Mouse (Mus musculus) thymus, postnatal 14 days (tissue): Measurements from ENCODE around the gene Sertad2.

ENCODE experiments used
- DNase-seq: peaks from one replicate; pipeline ENCODE4 v3.0.0; 2021

Sertad2 gene

DNA sequence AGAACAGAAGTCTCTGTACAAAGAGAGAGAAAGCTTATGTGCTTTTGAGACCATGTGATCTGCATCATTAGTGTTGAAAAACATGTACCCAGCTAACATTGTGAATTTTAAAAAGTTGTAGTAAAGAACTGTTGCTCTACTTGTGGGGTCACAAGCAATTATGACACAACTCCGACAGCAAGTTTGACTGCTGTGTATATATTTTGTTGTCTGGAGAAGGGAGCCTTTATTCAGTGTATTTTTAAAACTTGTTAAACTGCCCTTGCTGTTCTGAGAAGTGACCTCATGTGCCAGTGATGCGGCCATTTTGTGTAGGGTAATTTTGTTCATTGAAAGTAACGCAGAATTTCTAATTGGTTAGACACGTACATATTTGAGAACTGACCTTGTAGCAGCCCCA lies 61.1 kb downstream of the Sertad2 start:
- DNase-seq: no peak

DNA sequence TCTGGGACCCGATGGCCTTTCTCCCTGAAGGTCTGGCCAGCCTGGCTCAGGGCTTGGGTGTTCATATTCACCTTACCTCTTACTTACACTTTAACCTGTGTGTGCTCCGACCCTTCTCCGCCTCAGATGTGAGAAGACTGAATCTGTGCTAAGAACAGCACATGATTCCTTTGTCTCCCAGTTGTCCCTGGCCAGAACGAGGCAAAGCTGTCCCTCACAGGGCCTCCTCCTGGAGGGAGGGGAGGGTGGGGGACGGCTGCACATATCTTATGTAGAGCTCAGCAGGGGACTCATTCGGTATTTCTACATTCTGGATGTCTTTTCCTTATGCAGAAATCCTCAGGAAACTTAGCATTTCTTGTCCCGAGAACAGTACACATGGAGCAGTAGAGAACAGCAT lies 62.6 kb downstream of the Sertad2 start:
- DNase-seq: no peak

DNA sequence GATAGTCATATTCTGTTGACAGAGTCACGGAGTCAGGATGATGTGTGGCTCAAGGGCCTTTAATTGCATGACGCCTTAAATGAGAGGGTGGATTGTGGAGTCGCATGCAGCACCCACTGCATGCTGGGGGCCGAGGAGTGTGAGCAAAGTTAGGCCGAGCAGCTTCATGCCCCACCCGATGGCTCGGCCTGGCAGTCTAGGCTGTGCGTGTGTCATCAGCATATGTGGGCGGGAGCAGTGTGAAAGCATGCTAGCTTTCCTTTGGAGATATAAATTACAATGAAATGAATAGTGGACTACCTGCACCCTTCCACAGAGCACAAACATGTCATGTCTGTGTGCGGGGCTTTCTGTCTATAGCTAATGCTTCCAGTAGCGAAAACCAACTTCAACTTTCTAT lies 65.4 kb downstream of the Sertad2 start:
- DNase-seq: no peak

DNA sequence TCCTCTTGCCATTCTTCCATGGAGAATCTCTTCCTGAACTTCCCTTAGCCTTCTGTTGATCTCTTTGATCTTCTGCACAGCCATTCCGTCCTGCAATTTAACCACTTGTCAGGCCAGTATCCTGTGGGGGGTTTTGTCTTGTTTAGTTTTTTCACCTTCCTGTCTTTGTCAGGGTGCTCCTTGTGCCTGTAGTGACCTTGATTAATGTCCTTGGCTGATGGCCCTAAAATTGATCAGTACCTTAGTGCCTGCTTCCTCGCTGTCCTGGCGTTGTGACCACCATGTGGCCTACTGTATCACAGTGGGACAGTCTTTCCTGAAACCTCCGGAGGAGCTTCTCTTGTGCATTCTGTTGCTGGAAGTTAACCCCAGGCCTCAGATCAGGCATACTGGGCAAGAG lies 70.2 kb downstream of the Sertad2 start:
- no peak for DNase-seq

DNA sequence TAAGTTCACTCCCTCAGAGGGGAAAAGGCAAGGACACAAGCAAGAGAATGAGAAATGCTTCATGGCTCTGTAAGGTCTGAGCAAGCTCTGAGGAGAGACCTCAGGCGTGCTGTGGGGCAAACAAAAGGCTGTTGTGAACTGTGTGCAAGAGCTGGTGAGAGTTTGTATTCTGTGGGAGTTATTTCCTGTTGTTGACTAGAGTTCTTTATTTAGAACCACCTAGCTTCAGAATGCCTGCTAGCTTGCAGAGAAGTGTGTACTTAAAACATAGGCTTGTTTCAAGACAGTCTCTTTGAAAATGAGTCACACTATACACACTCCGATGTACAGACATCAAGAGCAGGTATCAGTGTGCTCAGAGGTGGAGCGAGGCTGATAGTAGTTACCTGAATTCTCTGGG lies 73.0 kb downstream of the Sertad2 start:
- DNase-seq: peak; percentile 68

DNA sequence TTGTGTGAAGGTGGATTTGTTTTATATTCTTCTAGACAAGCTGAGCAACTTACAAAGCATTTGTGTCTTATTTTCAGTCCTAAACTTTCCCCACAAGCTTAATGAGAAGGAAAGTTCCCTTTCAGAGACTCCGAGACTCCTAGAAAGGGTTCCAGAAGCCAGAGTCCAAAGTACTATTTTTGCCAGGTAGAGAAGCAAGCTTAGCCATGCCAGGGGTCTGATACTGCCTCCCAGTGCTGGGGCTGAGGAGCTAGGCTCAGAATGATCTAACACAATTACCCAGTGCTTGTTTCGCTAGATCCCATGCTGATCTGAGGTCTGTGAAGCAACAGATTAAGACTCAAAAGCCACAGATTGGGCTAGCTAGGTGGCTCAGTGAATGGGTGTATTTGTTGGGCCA lies 84.1 kb downstream of the Sertad2 start:
- no peak for DNase-seq

- DNase-seq: no peak
These were observed 85.2 kb downstream of the Sertad2 start for GRCm38 (mm10) chr11:20628216-20628615.

DNA sequence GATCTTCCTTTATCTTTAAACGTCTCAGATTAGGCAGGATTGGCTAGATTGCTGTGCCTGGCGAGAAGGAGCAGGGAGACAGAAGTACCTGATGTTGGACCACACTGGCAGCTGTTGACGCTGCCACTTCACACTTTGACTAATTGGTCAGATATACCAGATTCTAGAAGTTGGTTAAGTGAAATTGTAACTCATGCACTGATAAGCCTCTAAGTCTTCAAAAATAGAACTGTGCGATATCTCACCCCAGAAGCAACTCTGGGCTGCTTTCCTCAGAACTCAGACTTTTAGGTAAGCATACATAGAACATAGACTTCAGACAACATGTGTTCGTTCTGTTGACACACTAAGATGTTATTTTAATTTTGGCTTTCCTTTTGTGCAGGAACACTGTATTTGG lies 86.6 kb downstream of the Sertad2 start:
- DNase-seq: no peak

- DNase-seq: peak; percentile 97
These were observed 88.2 kb downstream of the Sertad2 start for GRCm38 (mm10) chr11:20631026-20631940.

DNA sequence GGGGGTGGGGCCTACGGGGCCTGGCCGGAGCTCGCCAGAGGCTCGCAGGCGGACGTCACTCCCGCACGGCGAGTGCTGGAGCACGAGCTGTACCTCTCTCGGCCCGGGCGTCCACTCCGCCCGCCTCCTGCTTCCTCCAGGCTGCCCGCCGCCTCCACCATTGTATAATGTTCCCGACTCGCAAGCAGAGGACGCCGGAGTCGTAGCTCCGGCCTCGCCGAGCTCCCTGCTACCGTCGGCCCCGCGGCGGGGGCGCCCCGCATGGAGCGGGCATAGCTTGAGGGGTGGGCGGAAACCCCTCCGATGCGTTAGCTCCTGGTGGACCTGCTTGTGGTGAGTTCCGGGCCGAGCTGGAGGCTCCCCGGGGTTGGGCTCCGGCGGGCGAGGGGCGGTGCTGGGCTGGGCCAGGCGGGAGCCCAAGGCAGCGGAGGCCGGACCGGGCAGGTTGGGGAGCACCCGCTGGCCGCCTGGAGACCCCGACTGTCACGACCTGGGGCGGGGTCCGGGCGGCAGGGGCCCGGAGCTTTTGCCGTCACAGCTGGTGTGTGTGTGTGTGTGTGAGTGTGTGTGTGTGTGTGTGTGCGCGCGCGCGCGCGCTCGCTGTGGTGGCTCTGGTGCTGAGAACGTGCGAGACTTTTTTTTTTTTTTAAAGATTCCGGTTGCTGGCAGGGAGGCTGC lies 89.0 kb downstream of the Sertad2 start:
- peak; percentile 85 for DNase-seq

GRCm38 (mm10) chr11:20632619-20632965 lies 89.5 kb downstream of the Sertad2 start:
- peak; percentile 79 for DNase-seq

DNA sequence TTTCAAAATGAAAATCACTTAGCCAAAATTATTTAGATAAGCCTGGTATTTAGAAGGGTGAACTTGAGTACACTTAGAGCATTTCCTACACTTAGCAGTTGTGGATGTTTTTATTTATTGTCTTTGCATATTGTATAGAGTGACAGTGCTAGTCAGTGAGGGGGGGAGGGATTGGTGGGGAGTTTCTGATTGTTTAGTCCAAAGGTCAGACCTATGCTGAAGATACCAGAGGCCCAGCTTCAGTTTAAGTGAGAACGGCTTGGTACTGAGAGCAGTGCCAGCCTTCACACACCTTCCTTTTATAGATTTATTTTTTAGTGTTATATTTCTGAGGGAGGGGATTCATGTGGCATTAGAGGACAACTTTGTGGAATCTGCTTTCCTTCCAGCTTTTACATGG lies 91.5 kb downstream of the Sertad2 start:
- no peak for DNase-seq

DNA sequence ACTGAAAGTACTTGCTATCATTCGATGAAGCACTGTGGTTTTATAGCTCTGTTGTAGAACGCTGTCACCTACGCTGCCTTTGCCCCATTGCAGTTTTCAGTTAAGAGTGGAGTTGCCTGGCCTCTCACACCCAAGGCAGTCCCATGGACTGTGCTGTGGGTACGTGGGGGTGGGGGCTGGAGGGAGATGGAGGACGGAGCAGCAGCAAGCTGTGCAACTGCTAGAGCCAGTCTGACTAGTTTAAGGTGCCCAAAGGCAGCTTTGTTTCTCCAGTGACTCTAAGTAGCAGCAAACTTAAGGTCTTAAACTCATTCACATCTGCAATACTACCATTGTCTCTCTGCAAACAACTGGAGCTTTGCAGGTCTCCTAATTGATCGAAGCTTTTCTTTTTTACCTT lies 92.6 kb downstream of the Sertad2 start:
- no peak for DNase-seq

DNA sequence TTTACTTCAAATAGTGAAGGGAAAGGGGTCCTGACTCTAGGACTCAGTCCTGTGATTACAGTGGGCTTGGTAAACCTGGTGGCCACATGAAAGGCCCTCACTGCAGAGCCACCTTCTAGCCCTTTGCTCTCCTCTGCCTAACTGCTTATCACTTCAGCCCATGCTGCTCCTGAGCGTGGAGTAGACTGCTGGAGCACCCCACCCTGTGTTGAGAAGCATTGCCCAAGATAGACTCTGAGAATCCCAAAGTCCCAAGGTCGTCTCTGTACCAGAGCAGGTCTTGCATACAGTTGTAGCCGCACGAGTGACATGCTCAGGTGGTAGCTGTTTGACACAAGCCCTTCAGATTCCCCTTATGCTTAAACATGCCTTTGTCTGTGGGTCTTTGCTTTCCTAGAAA lies 93.1 kb downstream of the Sertad2 start:
- DNase-seq: no peak

DNA sequence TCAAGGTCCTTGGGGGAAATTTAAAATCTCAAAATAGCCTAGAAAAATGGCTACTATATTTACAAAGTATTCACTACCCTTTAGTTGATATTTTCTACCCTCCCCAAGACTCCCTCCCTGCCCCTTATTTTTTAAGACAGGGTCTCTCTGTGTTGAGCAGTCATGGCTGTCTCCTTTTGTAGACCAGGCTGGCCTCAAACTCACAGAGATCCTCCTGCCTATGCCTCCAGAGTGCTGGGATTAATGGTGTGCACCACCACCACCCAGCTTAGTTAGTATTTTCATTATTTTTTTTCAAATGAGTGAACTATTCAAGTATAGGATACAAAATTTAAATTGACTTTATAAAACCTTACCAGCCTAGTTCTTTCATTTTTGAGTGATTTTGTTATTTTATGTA lies 94.0 kb downstream of the Sertad2 start:
- DNase-seq: no peak

- peak; percentile 87 for DNase-seq
These were observed 95.8 kb downstream of the Sertad2 start for GRCm38 (mm10) chr11:20638841-20639240.

DNA sequence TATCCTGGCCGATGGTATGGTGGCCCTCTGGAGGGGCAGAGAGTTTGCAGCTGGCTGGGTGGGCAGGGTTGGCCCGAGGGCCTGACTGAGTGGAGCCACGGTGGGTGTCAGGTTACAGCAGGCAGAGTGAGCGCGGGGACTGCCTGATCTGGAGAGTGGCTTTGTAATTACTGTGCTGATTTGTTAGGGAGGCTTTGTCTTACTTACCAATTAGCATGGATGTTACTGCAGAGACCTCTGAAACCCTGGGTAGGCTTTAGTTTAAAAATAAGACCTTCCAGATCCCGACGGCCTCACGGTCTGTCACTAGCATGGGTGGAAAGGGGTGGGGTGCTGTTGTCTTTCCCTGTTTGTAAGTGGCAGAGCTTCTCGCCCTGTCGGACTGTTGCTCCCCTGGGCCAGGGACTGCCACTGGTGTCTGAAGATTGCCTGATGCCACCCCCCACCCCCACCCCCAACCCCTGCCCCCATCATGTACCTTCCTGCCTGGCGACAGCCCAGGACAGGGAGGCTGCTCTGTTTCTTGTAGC lies 96.9 kb downstream of the Sertad2 start:
- no peak for DNase-seq

DNA sequence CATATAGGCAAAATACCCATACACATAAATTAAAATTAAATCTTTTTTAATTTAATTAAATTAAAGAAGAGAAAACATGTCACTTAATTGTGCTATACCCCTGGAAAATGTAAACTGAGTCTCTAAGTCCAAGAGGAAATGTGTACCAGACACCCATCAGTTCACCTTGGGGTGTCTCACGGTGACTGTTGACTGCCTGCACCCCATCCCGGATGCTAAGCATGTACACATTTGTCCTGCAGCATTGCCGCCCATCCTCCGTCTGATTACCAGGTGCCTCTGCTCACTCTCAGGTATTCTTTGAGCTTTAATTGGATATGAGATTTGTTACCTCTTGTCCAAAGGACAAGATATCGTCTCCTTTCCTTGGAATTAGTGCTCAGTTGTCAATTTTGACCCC lies 99.3 kb downstream of the Sertad2 start:
- no peak for DNase-seq

GRCm38 (mm10) chr11:20643161-20643560 lies 100.1 kb downstream of the Sertad2 start:
- no peak for DNase-seq

GRCm38 (mm10) chr11:20644166-20644565 lies 101.1 kb downstream of the Sertad2 start:
- DNase-seq: peak; percentile 54

DNA sequence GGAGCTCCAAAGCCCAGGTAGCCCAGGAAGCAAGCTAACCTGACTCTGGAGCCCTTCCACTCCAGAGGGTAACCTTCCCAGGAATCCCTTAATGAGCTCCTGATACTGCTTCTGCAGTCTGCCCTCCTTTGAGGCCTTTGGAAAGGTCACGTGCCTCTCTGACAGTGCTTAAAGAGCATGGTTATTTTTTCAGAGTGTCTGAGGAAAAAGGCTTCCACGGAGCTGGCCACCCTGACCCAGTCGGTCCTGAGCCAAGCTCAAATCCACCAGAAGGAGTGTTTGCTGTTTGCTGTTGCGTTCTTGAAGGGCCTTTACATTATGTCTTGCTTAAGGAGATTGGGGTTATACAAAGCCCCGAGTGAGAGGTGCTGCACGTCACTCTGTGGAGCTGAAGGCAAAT lies 101.8 kb downstream of the Sertad2 start:
- DNase-seq: no peak

DNA sequence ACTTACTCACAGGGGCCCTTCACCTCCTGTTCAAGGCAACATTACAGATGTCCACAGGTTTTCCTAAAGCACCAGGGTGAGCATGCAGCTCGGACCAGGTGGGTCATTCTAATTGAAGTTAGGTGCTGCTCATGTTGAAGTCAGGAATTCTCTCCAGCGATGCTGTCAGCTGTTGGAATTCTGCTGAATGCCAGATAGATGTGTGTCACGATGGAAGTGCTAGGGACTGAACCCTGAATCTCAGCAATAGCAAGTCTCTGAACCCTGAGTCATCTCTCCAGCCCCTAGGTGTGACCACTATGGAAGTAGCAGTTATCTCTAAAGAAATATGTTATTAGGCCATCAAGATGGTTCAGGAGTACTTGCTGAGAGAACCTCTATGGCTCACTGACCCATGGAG lies 102.5 kb downstream of the Sertad2 start:
- DNase-seq: no peak

DNA sequence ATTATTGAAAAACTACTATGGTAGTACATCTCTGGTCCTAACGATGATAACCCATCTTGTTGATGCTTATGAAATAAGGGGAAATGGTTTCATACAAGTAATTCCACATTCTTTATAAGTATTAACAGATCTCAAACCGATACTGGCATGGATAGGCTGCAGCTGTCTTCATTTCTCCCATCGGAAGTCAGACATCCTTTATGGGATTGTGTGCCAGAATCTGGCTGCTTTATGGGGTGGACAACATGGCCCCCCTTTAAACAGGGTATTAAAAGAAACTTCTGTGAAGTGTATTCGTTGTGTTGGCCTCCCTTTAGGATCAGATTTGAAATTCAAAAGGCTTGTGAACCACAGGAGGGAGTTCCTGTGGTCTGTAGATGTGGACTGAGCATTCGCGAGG lies 103.1 kb downstream of the Sertad2 start:
- DNase-seq: no peak

DNA sequence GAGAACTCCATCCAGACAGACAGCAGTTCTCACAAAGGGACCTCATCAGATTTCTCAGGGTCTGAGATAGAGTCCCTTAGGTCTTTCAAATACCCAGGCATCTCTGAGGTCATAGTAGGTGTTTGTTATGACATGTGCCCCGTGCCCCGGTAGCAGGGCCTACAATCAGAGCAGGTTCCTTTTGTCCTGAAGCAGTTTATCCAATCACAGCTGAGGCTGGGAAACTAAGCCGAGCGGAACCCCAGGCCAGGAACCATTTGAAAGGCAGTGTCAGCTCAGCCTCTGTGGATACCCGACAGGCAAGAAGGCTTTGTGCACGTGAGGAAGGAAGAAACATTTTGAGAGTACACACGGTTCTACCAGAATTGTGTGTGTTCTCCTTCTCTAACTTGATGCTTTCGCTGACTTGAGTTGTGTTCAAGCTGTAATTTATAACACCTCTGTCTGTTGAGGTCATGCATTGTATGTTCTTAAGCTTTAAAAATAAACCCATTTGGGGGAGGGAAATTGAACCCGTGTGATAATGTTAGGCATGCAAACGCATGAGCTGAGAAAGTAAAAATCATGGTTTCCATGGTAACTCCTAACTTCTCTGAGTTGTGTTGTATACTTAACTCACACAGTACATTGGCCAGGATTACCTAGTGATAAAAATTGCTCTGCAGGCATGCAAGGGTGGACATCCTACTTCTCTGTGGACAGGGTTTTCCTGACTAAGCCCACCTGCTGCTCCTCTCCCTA lies 104.1 kb downstream of the Sertad2 start:
- DNase-seq: no peak
